In the genomic region with DNA sequence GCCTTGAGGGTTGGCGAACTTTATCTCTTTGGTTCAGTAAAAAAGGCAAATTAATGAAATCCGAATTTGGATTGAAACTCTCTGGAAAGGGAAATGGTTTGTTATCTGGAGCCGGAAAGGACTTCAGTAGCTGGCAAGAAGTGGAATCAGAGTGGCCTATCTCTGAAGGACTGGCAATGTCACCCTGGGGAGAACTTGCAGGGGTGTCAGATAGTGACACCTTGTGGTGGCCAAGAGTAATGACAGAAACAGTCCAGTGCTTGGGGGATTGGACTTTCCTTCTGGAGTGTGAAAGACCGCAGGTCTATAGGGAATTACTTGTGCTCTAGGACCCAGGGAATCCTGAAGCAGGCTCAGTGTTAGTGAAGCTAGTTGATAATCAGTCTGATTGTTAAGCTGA, we compare ENCODE assay signal across 9 mouse cellular contexts. TPM values are rescaled to one million over a fixed set of nuclear protein-coding genes. Genes with fewer than 3 reads are reported as not detected.
DNase-seq lines count a peak whose midpoint lies in the region; ATAC-seq and TF ChIP-seq lines count a peak whose summit lies in the region.
"Had no signal": no experiment of that assay in that cellular context is flagged by ENCODE, and none has a peak within 500 bp of the region (broad histone marks: within the 10 kb centered on the region; RNA-seq: fewer than 3 reads in every experiment).

No protein-coding gene starts in this region.

- H3K4me2 ChIP-seq in forebrain, embryonic 15.5 days (replicated peaks) = no peak overlapping the region
- no peak overlapping the region for H3K4me2 ChIP-seq in intestine, postnatal 0 days (replicated peaks; ENCODE audit: low read depth)
- no peak overlapping the region for H3K4me2 ChIP-seq in stomach, embryonic 15.5 days

- H3K36me3 ChIP-seq in forebrain, embryonic 15.5 days = no peaks in the 10 kb centered on the region
- no peaks in the 10 kb centered on the region for H3K36me3 ChIP-seq in intestine, postnatal 0 days (ENCODE audit: control insufficient read depth, insufficient read depth)
- H3K36me3 ChIP-seq in stomach, embryonic 15.5 days = no peaks in the 10 kb centered on the region

- no peaks in the 10 kb centered on the region for H3K4me1 ChIP-seq in forebrain, embryonic 15.5 days
- no peaks in the 10 kb centered on the region for H3K4me1 ChIP-seq in intestine, postnatal 0 days (replicated peaks; ENCODE audit: control insufficient read depth, insufficient read depth, low read length)
- H3K4me1 ChIP-seq in stomach, embryonic 15.5 days = no peaks in the 10 kb centered on the region

- TF ChIP-seq CTCF in intestine, postnatal 0 days (IDR thresholded peaks at IDR 0.05; ENCODE audit: low read depth) = peak; percentile 98

- H3K27me3 ChIP-seq in forebrain, embryonic 15.5 days = no peaks in the 10 kb centered on the region
- H3K27me3 ChIP-seq in intestine, postnatal 0 days (replicated peaks; ENCODE audit: control insufficient read depth, insufficient read depth, low read length) = no peaks in the 10 kb centered on the region
- H3K27me3 ChIP-seq in stomach, embryonic 15.5 days (replicated peaks) = no peaks in the 10 kb centered on the region

- peak; percentile 66; the same call in 1 of the 2 replicates for ATAC-seq in forebrain, embryonic 15.5 days (replicated peaks)
- peak; percentile 43; the same call in 1 of the 2 replicates for ATAC-seq in intestine, postnatal 0 days
- peak; percentile 43; the same call in 1 of the 2 replicates for ATAC-seq in stomach, embryonic 15.5 days (ENCODE audit: insufficient read depth, low FRiP score, low read depth)

- no peak overlapping the region for H3K27ac ChIP-seq in forebrain, embryonic 15.5 days (replicated peaks)
- H3K27ac ChIP-seq in intestine, postnatal 0 days (ENCODE audit: low read depth, low read length) = no peak overlapping the region
- no peak overlapping the region for H3K27ac ChIP-seq in stomach, embryonic 15.5 days

- H3K4me3 ChIP-seq in forebrain, embryonic 15.5 days = no peak overlapping the region
- no peak overlapping the region for H3K4me3 ChIP-seq in intestine, postnatal 0 days (ENCODE audit: low read depth, low read length)
- H3K4me3 ChIP-seq in stomach, embryonic 15.5 days (replicated peaks) = no peak overlapping the region
- H3K4me3 ChIP-seq: megakaryocyte, embryonic 14.5 days had no signal

- H3K9me3 ChIP-seq in forebrain, embryonic 15.5 days = no peaks in the 10 kb centered on the region
- no peaks in the 10 kb centered on the region for H3K9me3 ChIP-seq in intestine, postnatal 0 days (ENCODE audit: control insufficient read depth)
- no peaks in the 10 kb centered on the region for H3K9me3 ChIP-seq in stomach, embryonic 15.5 days

- peak; percentile 29 for DNase-seq in cerebellum, adult 11-12 months
- no peak for DNase-seq in cerebellum, adult 11 months
- peak; percentile 64 to 66 for DNase-seq in B cell, adult 2 months
- DNase-seq in c-Kit-positive CD71-positive TER-119-negative erythroid progenitor cells, embryonic 14.5 days (ENCODE audit: low read depth) = peak; percentile 50
- peak; percentile 54 for DNase-seq in lung, postnatal 14 days

- no peak overlapping the region for H3K9ac ChIP-seq in forebrain, embryonic 15.5 days (replicated peaks)
- H3K9ac ChIP-seq in intestine, postnatal 0 days (ENCODE audit: low read depth, low read length) = no peak overlapping the region
- H3K9ac ChIP-seq in stomach, embryonic 15.5 days = no peak overlapping the region

- 30% methylated on average over 4 of the region's 4 CpGs for WGBS in forebrain, embryonic 15.5 days
- 26% methylated on average over 4 of the region's 4 CpGs for WGBS in intestine, postnatal 0 days
- WGBS in stomach, embryonic 15.5 days = 31% methylated on average over 4 of the region's 4 CpGs

RNA-seq across cellular contexts. Expression of gene Zscan2, which starts 11.0 kb away (rescaled TPM):
- polyA plus RNA-seq in forebrain, embryonic 15.5 days (2015; fragmentation: Nextera tagmentation; extraction: Ambion mirVana) = 4.6 and 5.9 TPM in 2 replicates
- polyA plus RNA-seq in intestine, postnatal 0 days (2015; fragmentation: Nextera tagmentation; extraction: Ambion mirVana) = 0.68 and 0.80 TPM in 2 replicates
- polyA plus RNA-seq in stomach, embryonic 15.5 days (2015; fragmentation: Nextera tagmentation; extraction: Ambion mirVana) = 1.6 and 2.1 TPM in 2 replicates

RNA-seq across cellular contexts. Expression of gene Iqgap1, which starts 23.9 kb away (rescaled TPM):
- 21.7 and 23.3 TPM in 2 replicates for polyA plus RNA-seq in forebrain, embryonic 15.5 days (2015; fragmentation: Nextera tagmentation; extraction: Ambion mirVana)
- 32.3 and 34.1 TPM in 2 replicates for polyA plus RNA-seq in intestine, postnatal 0 days (2015; fragmentation: Nextera tagmentation; extraction: Ambion mirVana)
- polyA plus RNA-seq in stomach, embryonic 15.5 days (2015; fragmentation: Nextera tagmentation; extraction: Ambion mirVana) = 84.2 TPM in 2 replicates

RNA-seq across cellular contexts. Expression of gene Wdr73, which starts 51.4 kb away (rescaled TPM):
- polyA plus RNA-seq in forebrain, embryonic 15.5 days (2015; fragmentation: Nextera tagmentation; extraction: Ambion mirVana) = 43.2 and 43.9 TPM in 2 replicates
- polyA plus RNA-seq in intestine, postnatal 0 days (2015; fragmentation: Nextera tagmentation; extraction: Ambion mirVana) = 9.3 and 9.6 TPM in 2 replicates
- polyA plus RNA-seq in stomach, embryonic 15.5 days (2015; fragmentation: Nextera tagmentation; extraction: Ambion mirVana) = 33.2 and 33.7 TPM in 2 replicates

RNA-seq across cellular contexts. Expression of gene Nmb, which starts 55.2 kb away (rescaled TPM):
- 7.1 TPM in 2 replicates for polyA plus RNA-seq in forebrain, embryonic 15.5 days (2015; fragmentation: Nextera tagmentation; extraction: Ambion mirVana)
- polyA plus RNA-seq in intestine, postnatal 0 days (2015; fragmentation: Nextera tagmentation; extraction: Ambion mirVana) = 2.1 and 2.8 TPM in 2 replicates
- 5.1 TPM in 2 replicates for polyA plus RNA-seq in stomach, embryonic 15.5 days (2015; fragmentation: Nextera tagmentation; extraction: Ambion mirVana)
